Mouse (Mus musculus): ENCODE measurements around the gene Shkbp1.

DNA sequence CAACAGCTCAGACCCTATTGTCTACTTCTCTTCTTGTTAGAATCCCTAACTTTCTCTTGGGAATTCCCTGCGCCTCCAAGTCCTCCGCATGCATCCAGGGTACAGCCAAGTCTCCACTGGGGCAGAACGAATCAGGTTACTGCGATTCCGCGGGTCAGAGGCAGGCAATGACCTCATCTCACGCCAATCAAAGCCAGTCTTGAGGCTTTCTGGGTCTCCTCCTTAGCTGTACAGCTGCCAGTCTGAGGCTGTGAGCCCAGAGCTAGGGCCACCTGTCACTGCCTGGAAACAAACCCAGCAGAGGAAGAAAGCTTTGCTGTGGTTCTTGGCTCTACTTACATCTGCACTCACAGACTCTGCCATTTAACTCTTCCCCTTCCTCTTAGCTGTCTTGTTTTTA is 39.9 kb downstream of the Shkbp1 start:
- no peak for TF ChIP-seq POLR2A (IDR thresholded peaks at IDR 0.05; ENCODE audit: insufficient read depth, low read depth, low read length)
- no peak for TF ChIP-seq EP300 (IDR thresholded peaks at IDR 0.05; ENCODE audit: insufficient read depth, low read depth, low read length)
- no peak for TF ChIP-seq CTCF (IDR thresholded peaks at IDR 0.05)

Measured in heart, adult 2 months (tissue).